Mouse (Mus musculus): Measurements from ENCODE around the gene Timm17b.
"Not testable (repeated sequence)": the region's sequence is repeated elsewhere in the genome, so short reads cannot be mapped to it uniquely, and the experiment has no call there.

GRCm38 (mm10) chrX:7915669-7916068 is 16.5 kb downstream of the Timm17b start:
- not testable (repeated sequence) for TF ChIP-seq POLR2A (IDR thresholded peaks at IDR 0.05; ENCODE audit: low read depth, low read length); CTCF (IDR thresholded peaks at IDR 0.05; ENCODE audit: extremely low read depth, insufficient read depth, insufficient read length, insufficient replicate concordance)
